Mouse (Mus musculus): ENCODE measurements around the gene Sstr2.
"Not testable (repeated sequence)": the region's sequence is repeated elsewhere in the genome, so short reads cannot be mapped to it uniquely, and the experiment has no call there.

The Sstr2 gene

GRCm38 (mm10) chr11:113656511-113656932, 37.4 kb downstream of the Sstr2 start:
- no peak for DNase-seq (ENCODE audit: low spot score)

DNA sequence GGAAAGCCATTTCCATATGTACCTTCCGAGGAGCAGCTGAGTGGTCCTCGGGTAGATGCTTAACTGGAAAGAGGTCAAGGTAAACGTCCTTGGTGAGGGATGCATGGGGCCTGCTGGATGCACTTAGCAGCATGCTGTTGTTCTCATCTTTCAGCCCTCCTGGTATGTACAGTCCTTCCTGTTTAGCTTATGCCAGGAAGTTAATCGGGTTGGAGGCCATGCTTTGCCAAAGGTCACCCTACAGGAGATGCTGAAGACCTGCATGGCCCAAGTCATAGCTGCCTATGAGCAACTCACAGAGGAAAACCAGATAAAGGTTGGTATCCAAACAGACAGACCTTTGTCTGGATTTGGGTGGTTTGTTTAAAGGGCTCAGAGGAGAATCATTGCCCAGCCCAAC, 38.1 kb downstream of the Sstr2 start:
- DNase-seq (ENCODE audit: low spot score) = no peak

DNA sequence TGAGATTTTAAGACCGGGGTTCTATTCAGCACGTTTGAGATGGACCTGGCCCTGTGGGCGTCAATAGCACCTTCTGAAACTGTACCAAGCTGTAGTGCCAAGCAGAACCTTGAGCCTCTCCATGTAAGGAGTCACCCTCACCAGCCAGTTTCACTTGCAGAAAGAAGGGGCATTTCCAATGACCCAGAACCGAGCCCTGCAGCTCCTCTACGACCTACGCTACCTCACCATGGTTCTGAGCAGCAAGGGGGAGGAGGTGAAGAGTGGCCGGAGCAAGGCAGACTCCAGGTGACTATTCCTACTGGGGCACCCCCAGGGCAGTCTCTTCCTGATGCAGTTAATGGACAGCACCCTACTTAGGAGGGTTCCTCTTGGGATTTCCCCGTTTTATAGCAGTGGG, 39.2 kb downstream of the Sstr2 start:
- no peak for DNase-seq (ENCODE audit: low spot score)

DNA sequence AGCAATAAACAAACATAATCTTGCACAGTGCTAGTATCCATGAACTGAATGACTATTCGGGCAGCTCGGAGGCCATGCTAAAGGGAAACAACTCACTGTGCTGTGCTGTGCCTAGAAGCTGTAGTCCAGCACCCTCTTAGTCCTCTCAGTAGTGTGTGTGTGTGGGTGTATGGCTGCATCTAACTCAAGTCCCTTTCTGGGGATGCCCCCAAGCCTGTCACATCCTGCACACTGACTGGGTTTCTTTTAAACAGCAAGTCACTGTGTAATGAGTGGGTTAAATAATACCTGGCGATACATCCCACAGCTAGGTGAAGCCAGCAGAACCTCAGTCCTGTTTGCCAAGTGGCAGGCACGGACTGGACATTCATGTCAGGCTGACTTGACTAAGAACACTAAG, 39.6 kb downstream of the Sstr2 start:
- no peak for DNase-seq (ENCODE audit: low spot score)

DNA sequence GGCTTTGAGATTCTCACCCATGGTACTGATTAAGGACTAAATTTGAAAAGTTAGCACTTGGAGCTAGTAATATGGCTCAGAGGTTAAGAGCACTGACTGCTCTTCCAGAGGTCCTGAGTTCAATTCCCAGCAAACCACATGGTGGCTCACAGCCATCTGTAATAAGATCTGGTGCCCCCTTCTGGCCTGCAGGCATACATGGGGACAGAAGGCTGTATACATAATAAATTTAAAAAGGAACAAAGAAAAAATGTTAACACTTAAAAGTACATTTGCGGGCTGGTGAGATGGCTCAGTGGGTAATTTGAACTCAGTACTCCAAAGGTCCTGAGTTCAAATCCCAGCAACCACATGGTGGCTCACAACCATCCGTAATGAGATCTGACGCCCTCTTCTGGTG, 41.1 kb downstream of the Sstr2 start:
- not testable (repeated sequence) for DNase-seq (ENCODE audit: low spot score)

- DNase-seq (ENCODE audit: low spot score) = no peak
Observed at GRCm38 (mm10) chr11:113660940-113661339, 41.8 kb downstream of the Sstr2 start.

GRCm38 (mm10) chr11:113661835-113662351, 42.8 kb downstream of the Sstr2 start:
- DNase-seq (ENCODE audit: low spot score) = no peak

DNA sequence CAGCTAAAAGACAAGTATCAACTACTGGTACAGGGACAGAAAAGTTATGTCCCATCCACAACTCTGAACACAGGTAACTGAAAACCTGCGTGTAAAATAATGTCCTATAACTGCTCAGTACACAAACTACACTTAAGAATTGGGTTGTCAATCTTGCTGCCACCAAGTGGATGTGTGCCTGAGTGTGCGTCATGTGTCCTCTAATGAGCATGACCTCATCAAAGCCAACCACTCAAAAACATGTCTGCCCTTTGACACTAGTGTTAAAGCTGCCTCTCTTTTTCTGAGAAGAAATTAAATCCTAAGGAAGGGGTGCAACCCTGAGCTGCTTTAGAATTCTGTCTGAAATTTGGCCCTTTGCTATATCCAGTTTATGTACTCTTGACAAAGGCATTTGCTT, 45.1 kb downstream of the Sstr2 start:
- DNase-seq (ENCODE audit: low spot score) = no peak

GRCm38 (mm10) chr11:113666205-113666604, 47.1 kb downstream of the Sstr2 start:
- no peak for DNase-seq (ENCODE audit: low spot score)

DNA sequence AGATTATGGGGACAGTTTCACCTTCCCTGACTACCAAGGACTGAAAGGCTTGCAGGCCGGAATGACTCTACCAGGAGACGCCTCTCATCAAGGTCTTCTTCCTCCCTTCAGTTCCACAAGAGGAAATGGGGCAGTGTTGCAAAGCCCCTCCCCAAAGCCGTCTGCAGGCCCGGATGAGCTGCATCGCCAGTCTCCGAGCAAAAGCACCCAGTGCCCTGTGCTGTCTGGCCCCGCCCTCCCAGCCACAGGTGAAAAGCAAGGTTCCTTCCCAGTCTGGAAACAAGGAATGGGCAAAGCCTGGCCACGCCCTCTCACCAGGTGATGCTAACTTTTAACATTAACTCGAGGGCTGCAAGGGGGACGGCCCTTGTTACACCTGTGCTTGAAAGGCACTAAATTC, 47.5 kb downstream of the Sstr2 start:
- DNase-seq (ENCODE audit: low spot score) = no peak

GRCm38 (mm10) chr11:113667122-113667521, 48.0 kb downstream of the Sstr2 start:
- no peak for DNase-seq (ENCODE audit: low spot score)

DNA sequence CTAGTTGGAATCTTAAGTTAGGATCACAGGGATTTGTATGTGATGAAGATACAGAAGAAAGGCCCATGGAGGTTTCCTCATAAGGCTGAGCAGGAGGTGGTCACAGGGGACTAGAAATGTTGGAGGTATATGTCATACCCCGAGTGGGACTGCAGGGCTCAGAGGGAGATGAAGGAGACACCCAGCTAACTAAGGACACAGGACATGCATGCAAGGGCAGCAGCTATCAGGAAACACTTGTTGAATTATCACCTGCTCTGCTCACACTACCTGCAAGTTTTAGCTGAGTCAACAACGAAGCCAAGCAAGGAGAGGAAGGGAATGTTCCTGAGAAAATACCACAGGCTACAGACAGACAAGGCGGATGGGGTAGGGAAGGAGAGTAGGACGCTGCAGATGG, 48.6 kb downstream of the Sstr2 start:
- DNase-seq (ENCODE audit: low spot score) = no peak

- no peak for DNase-seq (ENCODE audit: low spot score)
Observed at GRCm38 (mm10) chr11:113668857-113669256, 49.7 kb downstream of the Sstr2 start.

GRCm38 (mm10) chr11:113669711-113670110, 50.6 kb downstream of the Sstr2 start:
- DNase-seq (ENCODE audit: low spot score) = no peak

GRCm38 (mm10) chr11:113673614-113674013, 54.5 kb downstream of the Sstr2 start:
- DNase-seq (ENCODE audit: low spot score) = no peak

GRCm38 (mm10) chr11:113674595-113674994, 55.5 kb downstream of the Sstr2 start:
- DNase-seq (ENCODE audit: low spot score) = no peak

Measured in c-Kit-positive CD71-positive TER-119-positive erythroid progenitor cells, embryonic 14.5 days (primary cell).